Comparison of ENCODE assay signal across 16 mouse cellular contexts in genomic region chr17:17631985-17632384, GRCm38 (mm10).
"Had no signal": no experiment of that assay in that cellular context is flagged by ENCODE, and none has a peak within 500 bp of the region (broad histone marks: within the 10 kb centered on the region; RNA-seq: fewer than 3 reads in every experiment).

No protein-coding gene starts in this region.

- H3K4me1 ChIP-seq: lung, embryonic 15.5 days; midbrain, embryonic 13.5 days; neural tube, embryonic 12.5 days had no signal

- H3K4me3 ChIP-seq: lung, embryonic 15.5 days; megakaryocyte, embryonic 14.5 days; midbrain, embryonic 13.5 days; neural tube, embryonic 12.5 days had no signal

- H3K9me3 ChIP-seq: lung, embryonic 15.5 days; midbrain, embryonic 13.5 days; neural tube, embryonic 12.5 days had no signal

- DNase-seq: liver, postnatal 0 days; lung, adult 2 months; lung, postnatal 14 days; lung, postnatal 36 days; right cerebral cortex, postnatal 14 days; thymus, adult 18-20 months; thymus, postnatal 14 days; thymus, postnatal 36 days had no signal

- H3K27me3 ChIP-seq: lung, embryonic 15.5 days; megakaryocyte, embryonic 14.5 days; midbrain, embryonic 13.5 days; neural tube, embryonic 12.5 days had no signal

- H3K27ac ChIP-seq: lung, embryonic 15.5 days; macrophage; midbrain, embryonic 13.5 days; neural tube, embryonic 12.5 days had no signal

- H3K36me3 ChIP-seq: lung, embryonic 15.5 days; midbrain, embryonic 13.5 days; neural tube, embryonic 12.5 days had no signal

- H3K4me2 ChIP-seq: lung, embryonic 15.5 days; midbrain, embryonic 11.5 days; midbrain, embryonic 13.5 days; neural tube, embryonic 12.5 days had no signal

- H3K9ac ChIP-seq: liver, postnatal 0 days; lung, embryonic 15.5 days; midbrain, embryonic 13.5 days; neural tube, embryonic 12.5 days had no signal

- ATAC-seq: liver, postnatal 0 days; lung, postnatal 0 days; midbrain, embryonic 13.5 days; midbrain, embryonic 16.5 days had no signal
